Mouse (Mus musculus) left cerebral cortex, postnatal 10 days (tissue): ENCODE results near the gene Pbxip1. TPM values are rescaled to one million over a fixed set of nuclear protein-coding genes. Genes with fewer than 3 reads are reported as not detected.
A peak's percentile ranks its signal among the peaks of the same experiment; 100 is the strongest.

Source experiments
- DNase-seq, 2 experiments: peaks; one replicate each; pipeline ENCODE4 v3.0.0; 2021 to 2022; ENCODE audit warnings: low spot score in 2 of 2, mixed read lengths in 1 of 2; ENCODE audit errors: extremely low spot score in 1 of 2
- intact Hi-C: fragments of 180-260 bp; cut with DNase I; formaldehyde crosslinking; loops from one replicate; pipeline ENCODE4 v1.15.1; 2025
- total RNA-seq, 2 experiments: library from RNA; stranded (reverse); gene quantifications; 2 replicates each; pipeline ENCODE4 v1.2.3; 2021

Pbxip1 gene
- total RNA-seq, 2 experiments from 2014 or later: 32.8 to 33.8 TPM

- intact Hi-C loops: no loop called here
- no peak for DNase-seq
Measured at GRCm38 (mm10) chr3:89402693-89403092, 33.8 kb upstream of the Pbxip1 start, which contains the start of gene Lenep. Gene Lenep, minus strand, starts transcription at chr3:89402793.

GRCm38 (mm10) chr3:89406887-89407286, 29.6 kb upstream of the Pbxip1 start:
- intact Hi-C loops: no loop called here
- DNase-seq: no peak

GRCm38 (mm10) chr3:89408448-89408847, 28.1 kb upstream of the Pbxip1 start:
- no peak for DNase-seq
- intact Hi-C loops: no loop called here

GRCm38 (mm10) chr3:89409701-89410100, 26.8 kb upstream of the Pbxip1 start:
- intact Hi-C loops: no loop called here
- no peak for DNase-seq

GRCm38 (mm10) chr3:89410864-89411263, 25.6 kb upstream of the Pbxip1 start:
- no peak for DNase-seq
- intact Hi-C loops: no loop called here

GRCm38 (mm10) chr3:89411490-89412393, 24.8 kb upstream of the Pbxip1 start, which contains the start of gene Flad1:
Gene Flad1, minus strand, starts transcription at chr3:89411870.
- intact Hi-C loops: no loop called here
- DNase-seq: peak; percentile 96 to 100

- intact Hi-C loops: no loop called here
- no peak for DNase-seq
Measured at GRCm38 (mm10) chr3:89416158-89416557, 20.3 kb upstream of the Pbxip1 start.

GRCm38 (mm10) chr3:89417131-89417530, 19.4 kb upstream of the Pbxip1 start:
- no peak for DNase-seq
- intact Hi-C loops: no loop called here

- intact Hi-C loops: no loop called here
Measured at GRCm38 (mm10) chr3:89417840-89418169, 18.7 kb upstream of the Pbxip1 start.

GRCm38 (mm10) chr3:89418170-89418860, 18.2 kb upstream of the Pbxip1 start, which contains the start of the genes Cks1b and Shc1:
Gene Cks1b, minus strand, starts transcription at chr3:89418383.
Gene Shc1, plus strand, starts transcription at chr3:89418443.
- intact Hi-C loops: no loop called here
- DNase-seq: peak; percentile 93 to 98

More at GRCm38 (mm10) chr3:89417840-89418169, 18.7 kb upstream of the Pbxip1 start:
- peak in 1 of 2 experiments; percentile 49 for DNase-seq

GRCm38 (mm10) chr3:89418861-89419250, 17.6 kb upstream of the Pbxip1 start:
- DNase-seq: peak in 1 of 2 experiments; percentile 89
- intact Hi-C loops: no loop called here

GRCm38 (mm10) chr3:89419571-89419970, 16.9 kb upstream of the Pbxip1 start:
- peak in 1 of 2 experiments; percentile 81 for DNase-seq
- intact Hi-C loops: no loop called here

- DNase-seq: no peak
- intact Hi-C loops: no loop called here
Measured at GRCm38 (mm10) chr3:89419981-89420380, 16.5 kb upstream of the Pbxip1 start.

GRCm38 (mm10) chr3:89420421-89420820, 16.1 kb upstream of the Pbxip1 start:
- intact Hi-C loops: no loop called here

GRCm38 (mm10) chr3:89421002-89421774, 15.3 kb upstream of the Pbxip1 start:
- DNase-seq: peak; percentile 66 to 90
- intact Hi-C loops: no loop called here

More at GRCm38 (mm10) chr3:89420421-89420820, 16.1 kb upstream of the Pbxip1 start:
- DNase-seq: no peak

- intact Hi-C loops: no loop called here
- DNase-seq: peak in 1 of 2 experiments; percentile 66
Measured at GRCm38 (mm10) chr3:89421810-89422473, 14.6 kb upstream of the Pbxip1 start.

GRCm38 (mm10) chr3:89422556-89423205, 13.8 kb upstream of the Pbxip1 start:
- intact Hi-C loops: no loop called here
- no peak for DNase-seq
